Mouse (Mus musculus) small intestine, adult 2 months (tissue): ENCODE data around the gene Rad51b.

ENCODE experiments used
- CTCF ChIP-seq: fragments of 200-500 bp; IDR thresholded peaks from 2 replicates; pipeline ENCODE4 v1.5.1; 2012; ENCODE audit warnings: low read depth, mild to moderate bottlenecking, control low read depth, inconsistent platforms, low read length, moderate library complexity, mixed read lengths; ENCODE audit not compliant: insufficient replicate concordance, insufficient read length; ENCODE audit errors: extremely low read depth
- POLR2A ChIP-seq: fragments of 200-500 bp; IDR thresholded peaks from 2 replicates; pipeline ENCODE4 v1.6.1; 2012; ENCODE audit warnings: low read depth, mild to moderate bottlenecking, control low read depth, inconsistent platforms, low read length, moderate library complexity

DNA sequence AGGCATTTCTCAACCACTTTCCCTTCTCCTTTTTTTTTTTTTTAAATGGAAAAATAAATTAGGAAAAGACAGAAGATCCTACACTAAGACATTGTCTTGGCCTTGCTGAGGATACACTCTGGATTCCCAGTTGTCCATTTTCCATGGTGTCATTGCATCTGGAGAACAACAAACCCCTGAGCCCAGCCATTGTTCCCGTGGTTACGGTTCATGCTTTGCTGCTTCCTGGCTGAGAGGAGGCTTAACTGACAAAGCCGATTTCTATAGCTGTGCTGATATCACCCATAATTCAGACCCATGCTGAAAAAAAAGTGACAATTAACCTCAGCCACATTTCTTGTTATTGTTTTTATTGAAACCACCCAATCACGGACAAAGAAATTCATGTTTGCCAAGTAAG is 295.1 kb downstream of the Rad51b start:
- no peak for TF ChIP-seq POLR2A
- no peak for TF ChIP-seq CTCF
